Mouse (Mus musculus) leukemia stem cell, adult 10-12 weeks (primary cell): Measurements from ENCODE around the gene Gm12184. TPM values are rescaled to one million over a fixed set of nuclear protein-coding genes. Genes with fewer than 3 reads are reported as not detected.

ENCODE experiments used
- polyA plus RNA-seq: library from polyadenylated mRNA; stranded (reverse); fragments of >175 nt; gene quantifications from 2 replicates; pipeline ENCODE4 v1.2.3, GENCODE M21; 2012; ENCODE audit warnings: low replicate concordance

The Gm12184 gene
- 65.7 and 147 TPM in 2 replicates for polyA plus RNA-seq

DNA sequence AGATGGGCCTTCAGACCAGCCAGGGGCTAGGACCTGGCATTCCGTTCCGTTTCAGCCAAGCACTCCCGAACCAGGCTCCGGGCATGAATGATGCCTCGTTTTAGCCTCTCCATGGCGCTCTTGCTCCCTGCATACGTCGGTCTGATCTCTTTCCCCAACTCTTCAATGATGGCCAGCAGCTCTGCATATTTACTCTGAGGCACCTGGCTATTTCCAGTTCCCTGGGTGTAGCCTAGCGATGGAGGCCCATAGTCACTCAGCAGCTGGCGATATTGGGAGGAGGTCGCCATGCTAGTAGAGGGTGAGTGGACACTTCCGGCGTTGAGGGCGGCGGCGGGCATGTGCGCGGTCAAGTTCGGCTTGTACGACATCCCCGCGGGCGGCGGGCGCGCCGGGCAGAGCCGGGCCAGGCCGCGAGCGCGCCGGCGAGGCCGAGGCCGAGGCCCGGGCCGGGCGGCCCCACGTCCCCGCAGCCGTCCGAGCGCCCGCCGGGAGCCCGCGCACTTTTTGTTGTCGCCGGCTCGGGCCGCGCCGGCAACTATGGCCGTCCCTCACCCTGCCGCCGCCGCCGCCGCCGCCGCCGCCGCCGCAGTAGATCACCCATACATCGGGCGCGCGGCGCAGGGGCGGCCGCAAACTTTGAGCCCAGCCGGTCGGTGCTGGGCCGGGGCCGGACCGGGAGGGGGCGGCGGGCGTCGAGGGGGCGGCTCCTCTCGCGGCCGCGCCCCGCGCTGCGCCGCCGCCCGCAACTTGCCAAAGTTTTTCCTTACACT, at the start of gene Gm12184, which contains the start of gene Trim7:
Gm12184 (minus strand) TSS at position 677 of the 773 bp plus-strand sequence.
Trim7 (plus strand) TSS at position 162 of the 773 bp plus-strand sequence.

DNA sequence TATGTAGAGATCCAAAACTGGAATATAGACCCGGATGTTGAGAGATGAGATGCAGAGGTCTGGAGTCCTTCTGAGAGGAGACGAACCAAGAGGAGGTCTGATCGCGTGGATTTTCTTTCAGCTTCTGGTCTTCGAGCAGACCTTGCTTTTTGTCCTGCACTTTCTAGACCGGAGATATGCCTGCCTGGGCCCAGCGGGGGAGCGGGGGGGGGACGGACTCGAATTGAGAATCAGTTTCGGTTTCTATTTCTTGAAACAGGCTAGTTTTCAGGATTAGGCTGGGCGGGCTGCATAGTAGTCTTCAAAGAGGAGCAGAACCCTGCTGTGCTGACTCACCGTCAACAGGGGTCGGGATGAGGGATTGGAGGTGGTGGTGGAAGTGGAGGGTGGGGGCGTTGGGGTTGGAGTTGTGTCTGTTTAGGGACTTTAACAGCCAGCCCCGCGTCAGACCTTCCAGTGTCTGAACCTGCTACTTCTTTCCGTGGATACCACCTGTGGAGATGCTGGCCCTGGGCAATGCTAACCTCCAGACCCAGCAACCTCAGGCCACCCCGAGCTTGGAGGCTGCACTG, 44.8 kb upstream of the Gm12184 start, which contains the start of gene Irgm1:
Irgm1 (minus strand) TSS at position 483 of the 572 bp plus-strand sequence.

DNA sequence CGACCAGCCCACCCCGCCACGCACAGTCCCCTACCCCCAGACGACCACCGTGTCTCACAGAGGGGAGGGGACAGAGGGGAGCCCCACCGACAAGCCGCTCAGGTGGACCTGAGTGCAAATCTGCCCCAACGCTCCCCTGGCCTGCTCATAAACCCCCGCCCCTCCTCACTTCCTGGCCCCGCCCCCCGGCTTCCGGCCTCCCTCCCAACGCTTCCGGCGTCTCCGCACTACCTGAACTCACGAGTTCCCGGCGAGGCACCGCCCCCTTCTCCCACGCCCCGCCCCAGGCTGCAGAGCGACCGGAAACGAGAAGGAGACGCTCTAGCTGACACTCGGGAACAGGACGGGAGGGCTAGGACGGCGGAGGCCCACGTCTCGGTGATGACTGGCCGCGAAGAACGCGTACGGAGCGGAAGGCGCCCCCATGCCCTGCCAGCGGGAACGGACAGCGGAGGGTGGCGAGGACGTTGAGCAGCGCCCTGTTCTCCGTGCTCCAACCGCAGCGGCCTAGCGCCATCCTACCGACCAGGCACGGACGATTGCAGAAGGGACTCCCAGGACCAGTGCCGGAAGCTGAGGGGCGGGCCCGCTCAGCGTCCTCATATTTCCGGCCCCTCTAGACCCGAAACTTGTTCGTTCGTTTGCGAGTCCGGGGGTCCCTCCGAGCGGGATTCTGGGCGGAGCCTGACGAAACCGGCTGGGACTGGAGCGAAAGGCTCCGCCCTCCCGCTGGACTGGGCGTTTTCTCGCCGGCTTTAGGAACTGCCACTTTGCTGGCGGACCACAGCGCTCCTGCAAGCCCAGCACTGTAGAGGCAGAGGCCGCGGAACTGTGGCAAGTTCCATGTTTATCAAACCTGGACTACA, 9.4 kb downstream of the Gm12184 start, which contains the start of gene Trim41:
Trim41 (minus strand) TSS at position 554 of the 866 bp plus-strand sequence.

DNA sequence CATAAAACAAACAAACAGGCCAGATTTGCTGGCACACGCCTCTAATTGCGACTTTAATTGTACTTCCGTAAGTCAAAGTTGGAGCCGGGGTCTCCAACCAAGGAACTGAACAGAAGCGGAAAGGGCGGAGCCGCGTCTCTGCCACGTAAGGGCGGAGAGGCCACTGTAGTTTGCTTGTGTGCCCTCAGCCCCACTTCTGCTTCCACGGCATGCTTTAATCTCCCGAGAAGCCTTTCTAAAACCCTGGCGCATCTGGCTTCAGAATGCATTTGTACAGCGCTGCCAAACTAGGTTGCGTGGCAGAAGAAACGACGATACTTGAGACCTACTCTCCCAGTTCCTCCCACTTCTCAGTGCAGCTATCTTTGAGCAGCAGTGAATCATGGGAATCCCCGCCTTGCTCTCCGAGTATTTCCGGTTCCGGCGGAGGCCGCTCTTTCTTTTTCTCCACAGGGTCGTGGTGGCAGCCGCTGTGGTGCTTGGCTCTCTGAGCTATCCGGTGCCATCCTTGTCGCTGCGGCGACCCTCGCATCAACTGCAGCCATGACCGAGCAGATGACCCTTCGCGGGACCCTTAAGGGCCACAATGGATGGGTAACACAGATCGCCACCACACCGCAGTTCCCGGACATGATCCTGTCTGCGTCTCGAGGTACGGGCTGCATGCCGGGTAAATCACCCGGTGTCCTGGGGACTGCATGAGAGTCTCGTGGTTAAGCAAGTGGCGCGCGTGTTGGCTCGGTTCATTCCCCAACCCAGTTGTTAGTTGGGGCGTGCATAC, 26.3 kb downstream of the Gm12184 start, which contains the start of gene Rack1:
Rack1 (plus strand) TSS at position 412 of the 781 bp plus-strand sequence.

Other genes starting within 250 kb of the Gm12184 start
- gene Rack1, start 26.3 kb downstream of the Gm12184 start, polyA plus RNA-seq = 453 and 6,836 TPM in 2 replicates
- gene Trim41, start 9.3 kb downstream of the Gm12184 start, polyA plus RNA-seq = 20.9 and 26.8 TPM in 2 replicates
- gene Trim7, start 515 bp downstream of the Gm12184 start, polyA plus RNA-seq = 7.2 and 13.9 TPM in 2 replicates
- gene Irgm1, start 45.0 kb upstream of the Gm12184 start, polyA plus RNA-seq = 2.8 and 9.6 TPM in 2 replicates
- gene Gm5431, start 75.6 kb upstream of the Gm12184 start, polyA plus RNA-seq = 0.09 TPM in 1 of 2 replicates, not detected in the other
- gene Psme2b, start 119.5 kb upstream of the Gm12184 start, polyA plus RNA-seq = 0.36 and 3.4 TPM in 2 replicates
- gene Olfr56, start 152.2 kb upstream of the Gm12184 start, polyA plus RNA-seq = 0.06 TPM in 1 of 2 replicates, not detected in the other
- 0.72 and 1.9 TPM in 2 replicates for gene 9930111J21Rik1, start 152.7 kb upstream of the Gm12184 start, polyA plus RNA-seq
- 0.16 TPM in 1 of 2 replicates, not detected in the other for gene Gm12185, start 165.6 kb upstream of the Gm12184 start, polyA plus RNA-seq
- gene Tgtp1, start 167.5 kb upstream of the Gm12184 start, polyA plus RNA-seq = 0.47 and 1.3 TPM in 2 replicates
- gene 9930111J21Rik2, start 224.6 kb upstream of the Gm12184 start, polyA plus RNA-seq = 0.92 and 1.5 TPM in 2 replicates
- 11.7 and 11.9 TPM in 2 replicates for gene Tgtp2, start 237.6 kb upstream of the Gm12184 start, polyA plus RNA-seq
- 2.3 and 3.4 TPM in 2 replicates for gene Ifi47, start 249.9 kb upstream of the Gm12184 start, polyA plus RNA-seq